Mouse (Mus musculus) erythroblast, embryonic 14.5 days (primary cell): ENCODE measurements around the gene Fgb.

Source experiments
- GATA1 ChIP-seq: IDR thresholded peaks from 2 replicates; pipeline ENCODE4 v1.6.1; 2012; ENCODE audit warnings: low read length, inconsistent platforms, mixed read lengths
- TAL1 ChIP-seq: IDR thresholded peaks from 3 replicates; pipeline ENCODE4 v1.6.1; 2012; ENCODE audit warnings: low read length, inconsistent platforms, mixed read lengths

- TF ChIP-seq GATA1 (no peak), TAL1 (no peak)
Observed at GRCm38 (mm10) chr3:83068869-83069268, 19.2 kb upstream of the Fgb start.
